Mouse (Mus musculus) heart, embryonic 13.5 days (tissue): ENCODE data around the gene Klhl28. TPM values are rescaled to one million over a fixed set of nuclear protein-coding genes. Genes with fewer than 3 reads are reported as not detected.
A peak's percentile ranks its signal among the peaks of the same experiment; 100 is the strongest.

ENCODE experiments used
- ATAC-seq: fragments of 200-750 bp; cut with Nextera tagmentation; 2 replicates; pipeline ENCODE4 v1.8.0; 2017; ENCODE audit warnings: moderate TSS enrichment; ENCODE audit not compliant: insufficient number of reproducible peaks, low FRiP score, low TSS enrichment; ENCODE audit errors: extremely low read depth
- H3K27ac ChIP-seq: fragments of 300-500 bp; sonication (generic); replicated peaks from 2 replicates; pipeline ENCODE4 v1.5.1; 2015; ENCODE audit warnings: moderate library complexity, mild to moderate bottlenecking, inconsistent platforms
- H3K27me3 ChIP-seq: fragments of 300-500 bp; sonication (generic); replicated peaks from 2 replicates; pipeline ENCODE4 v1.6.1; 2015; ENCODE audit warnings: mild to moderate bottlenecking, inconsistent platforms
- H3K36me3 ChIP-seq: fragments of 300-500 bp; sonication (generic); 2 replicates; pipeline ENCODE4 v1.6.1; 2015; ENCODE audit warnings: mild to moderate bottlenecking, inconsistent platforms
- H3K4me1 ChIP-seq: fragments of 300-500 bp; sonication (generic); 2 replicates; pipeline ENCODE4 v1.6.1; 2015; ENCODE audit warnings: inconsistent platforms
- H3K4me2 ChIP-seq: fragments of 300-500 bp; sonication (generic); 2 replicates; pipeline ENCODE4 v1.6.1; 2015; ENCODE audit warnings: inconsistent platforms, mild to moderate bottlenecking, moderate library complexity
- H3K4me3 ChIP-seq: fragments of 300-500 bp; sonication (generic); 2 replicates; pipeline ENCODE4 v1.5.1; 2015; ENCODE audit warnings: moderate library complexity, mild to moderate bottlenecking, inconsistent platforms
- H3K9ac ChIP-seq: fragments of 300-500 bp; sonication (generic); 2 replicates; pipeline ENCODE4 v1.6.1; 2015; ENCODE audit warnings: inconsistent platforms, mild to moderate bottlenecking, moderate library complexity
- H3K9me3 ChIP-seq: fragments of 300-500 bp; sonication (generic); 2 replicates; pipeline ENCODE4 v1.6.1; 2016; ENCODE audit warnings: inconsistent platforms
- WGBS: fragments of 180-500 bp; shearing (Covaris S2); methylation state at CpG from one replicate; pipeline ENCODE4 v1.1.7; 2015; ENCODE audit warnings: mixed read lengths; 5-methylcytosine and 5-hydroxymethylcytosine counted together
- polyA plus RNA-seq: library from polyadenylated mRNA; unstranded; fragments of >200 nt; fragmentation: Nextera tagmentation; extraction: Ambion mirVana; gene quantifications from 2 replicates; pipeline ENCODE4 v1.2.1, GENCODE M21; 2015

Klhl28 gene
- polyA plus RNA-seq, result 8.7 and 10.1 TPM in 2 replicates

GRCm38 (mm10) chr12:64965124-64966026 lies at the start of gene Klhl28, which contains the start of gene Togaram1:
Gene Klhl28, minus strand, starts transcription at chr12:64965534.
Gene Togaram1, plus strand, starts transcription at chr12:64965804.
- under 1% methylated on average over 45 of the region's 45 CpGs for WGBS
- peak; percentile 100 for ATAC-seq
- peak within 1 kb of the TSS; percentile 92 for H3K27ac ChIP-seq

DNA sequence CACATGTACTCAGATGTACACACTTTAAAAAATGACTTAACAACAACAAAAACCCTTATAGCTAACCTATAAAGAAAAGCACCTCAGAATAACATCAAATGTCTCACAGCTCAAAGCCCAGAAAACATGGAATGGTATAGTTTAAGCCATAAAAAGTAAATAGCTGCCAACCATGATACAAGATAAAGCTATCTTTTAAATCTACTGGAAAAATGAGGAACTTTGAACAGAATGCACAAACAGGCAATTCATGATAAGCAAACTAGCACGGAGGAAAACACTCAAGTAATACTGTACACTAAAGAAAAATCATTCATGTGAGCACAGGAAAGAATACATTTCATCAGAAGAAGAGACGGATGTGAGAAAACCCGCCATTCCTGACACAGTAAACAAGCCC lies 42.4 kb upstream of the Klhl28 start:
- Histone ChIP-seq H3K36me3 (peaks cover 83% of the 10 kb centered on the region), H3K9me3 (no peaks in the 10 kb centered on the region), H3K4me3 (no peak overlapping the region), H3K27me3 (no peaks in the 10 kb centered on the region), H3K27ac (no peak overlapping the region), H3K4me1 (no peaks in the 10 kb centered on the region), H3K4me2 (no peak overlapping the region), H3K9ac (no peak overlapping the region)
- ATAC-seq, result no peak
- 90% methylated on average over 3 of the region's 3 CpGs for WGBS

More at GRCm38 (mm10) chr12:64965124-64966026, at the start of gene Klhl28, which contains the start of gene Togaram1:
- H3K9ac ChIP-seq, result peak within 1 kb of the TSS; percentile 97
- no peaks in the 10 kb centered on the region for H3K9me3 ChIP-seq
- H3K4me2 ChIP-seq, result peak within 1 kb of the TSS; percentile 95
- no peaks in the 10 kb centered on the region for H3K27me3 ChIP-seq
- peak within 1 kb of the TSS; percentile 96 for H3K4me3 ChIP-seq
- peaks cover 2% of the 10 kb centered on the region; the same call in 1 of the 2 replicates for H3K36me3 ChIP-seq
- peaks cover 46% of the 10 kb centered on the region for H3K4me1 ChIP-seq

GRCm38 (mm10) chr12:64977518-64977917 lies 12.2 kb upstream of the Klhl28 start:
- WGBS, result 82% methylated on average over 1 of the region's 1 CpGs
- no peaks in the 10 kb centered on the region for H3K27me3 ChIP-seq
- H3K9ac ChIP-seq, result no peak overlapping the region
- no peaks in the 10 kb centered on the region for H3K9me3 ChIP-seq
- no peak overlapping the region for H3K27ac ChIP-seq
- H3K4me2 ChIP-seq, result no peak overlapping the region
- ATAC-seq, result no peak
- no peak overlapping the region for H3K4me3 ChIP-seq
- H3K4me1 ChIP-seq, result 0 out of 2 replicates have a peak, but pooled peaks cover 4% of the 10 kb centered on the region
- peaks cover 51% of the 10 kb centered on the region for H3K36me3 ChIP-seq

DNA sequence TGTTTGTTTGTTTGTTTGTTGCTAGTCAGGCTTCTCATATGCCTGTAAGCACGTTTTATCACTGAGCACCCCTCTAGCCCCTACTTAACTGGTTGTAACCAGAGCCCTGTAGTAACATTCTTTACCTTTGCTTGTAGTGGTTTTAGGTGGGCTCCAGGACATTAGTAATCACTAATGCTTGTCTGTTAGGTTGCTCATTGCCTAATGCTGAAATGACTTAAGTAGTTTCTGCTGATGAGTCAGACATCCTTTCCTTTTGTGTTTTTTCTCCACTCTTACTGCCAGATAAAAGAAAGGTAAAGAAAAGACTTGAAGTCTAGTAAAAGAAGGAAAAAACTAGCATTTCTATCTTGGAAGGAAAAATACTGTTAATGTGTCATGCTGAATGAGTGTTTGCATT lies 10.9 kb upstream of the Klhl28 start:
- H3K9me3 ChIP-seq, result no peaks in the 10 kb centered on the region
- 70% methylated on average over 1 of the region's 1 CpGs for WGBS
- no peak overlapping the region for H3K4me3 ChIP-seq
- no peak overlapping the region for H3K4me2 ChIP-seq
- H3K9ac ChIP-seq, result no peak overlapping the region
- H3K4me1 ChIP-seq, result peaks cover 14% of the 10 kb centered on the region
- H3K27ac ChIP-seq, result no peak overlapping the region
- H3K36me3 ChIP-seq, result peaks cover 47% of the 10 kb centered on the region
- H3K27me3 ChIP-seq, result no peaks in the 10 kb centered on the region
- ATAC-seq, result no peak

- Histone ChIP-seq H3K9me3 (no peaks in the 10 kb centered on the region), H3K36me3 (peaks cover 47% of the 10 kb centered on the region), H3K4me1 (peaks cover 21% of the 10 kb centered on the region), H3K4me2 (no peak overlapping the region), H3K9ac (no peak overlapping the region), H3K27me3 (no peaks in the 10 kb centered on the region), H3K27ac (no peak overlapping the region), H3K4me3 (no peak overlapping the region)
- 62% methylated on average over 6 of the region's 6 CpGs for WGBS
- ATAC-seq, result no peak
Observed at GRCm38 (mm10) chr12:64975558-64975957, 10.2 kb upstream of the Klhl28 start.

DNA sequence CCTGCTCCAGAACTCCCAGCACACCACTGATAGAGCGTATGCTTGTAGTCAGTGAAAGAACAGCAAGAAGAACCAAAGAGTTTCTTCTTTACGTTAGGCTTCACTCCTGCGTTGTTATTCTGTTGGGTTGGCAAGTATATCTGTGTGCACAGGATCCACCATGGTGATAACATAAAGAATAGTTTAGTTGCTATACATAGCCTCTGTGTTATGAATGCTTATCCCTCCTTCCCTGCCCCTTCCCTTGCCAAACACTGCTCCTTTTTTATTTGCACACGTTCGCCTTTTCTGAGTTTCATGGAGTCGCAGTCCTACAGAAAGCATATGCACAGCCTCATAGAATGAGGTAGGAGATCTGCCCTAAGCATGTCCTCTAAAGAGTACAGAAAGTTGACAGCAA lies 6.7 kb upstream of the Klhl28 start:
- Histone ChIP-seq H3K9ac (no peak overlapping the region), H3K9me3 (no peaks in the 10 kb centered on the region), H3K36me3 (peaks cover 19% of the 10 kb centered on the region; the same call in 1 of the 2 replicates), H3K27me3 (no peaks in the 10 kb centered on the region), H3K27ac (no peak overlapping the region; the same call in 1 of the 2 replicates), H3K4me1 (peaks cover 44% of the 10 kb centered on the region), H3K4me2 (peak overlapping the region; percentile 12), H3K4me3 (peak overlapping the region; percentile 3; the same call in 1 of the 2 replicates)
- no peak for ATAC-seq
- 59% methylated on average over 6 of the region's 6 CpGs for WGBS

DNA sequence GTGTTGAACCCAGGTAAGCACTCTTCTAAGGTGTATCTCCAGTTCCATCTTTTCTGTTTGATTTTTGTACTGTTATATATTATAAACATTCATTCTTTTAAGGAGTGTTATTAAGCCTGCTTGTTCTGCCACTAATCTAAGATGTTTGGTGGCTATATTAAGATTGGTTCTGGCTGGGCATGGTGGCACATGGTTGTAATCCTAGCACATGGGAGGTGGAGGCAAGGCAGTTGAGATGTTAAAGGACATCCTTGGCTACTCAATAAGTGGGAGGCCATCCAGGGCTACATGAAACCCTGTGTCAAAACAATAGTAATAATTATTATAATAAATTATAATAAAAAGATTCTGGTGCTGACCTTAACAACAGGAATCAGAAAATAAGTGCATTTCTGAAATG lies 6.1 kb upstream of the Klhl28 start:
- Histone ChIP-seq H3K4me3 (no peak overlapping the region), H3K4me1 (peaks cover 51% of the 10 kb centered on the region), H3K9ac (no peak overlapping the region), H3K36me3 (peaks cover 13% of the 10 kb centered on the region; the same call in 1 of the 2 replicates), H3K27me3 (no peaks in the 10 kb centered on the region), H3K4me2 (peak overlapping the region; percentile 33; the same call in 1 of the 2 replicates), H3K27ac (no peak overlapping the region), H3K9me3 (no peaks in the 10 kb centered on the region)
- ATAC-seq, result no peak

DNA sequence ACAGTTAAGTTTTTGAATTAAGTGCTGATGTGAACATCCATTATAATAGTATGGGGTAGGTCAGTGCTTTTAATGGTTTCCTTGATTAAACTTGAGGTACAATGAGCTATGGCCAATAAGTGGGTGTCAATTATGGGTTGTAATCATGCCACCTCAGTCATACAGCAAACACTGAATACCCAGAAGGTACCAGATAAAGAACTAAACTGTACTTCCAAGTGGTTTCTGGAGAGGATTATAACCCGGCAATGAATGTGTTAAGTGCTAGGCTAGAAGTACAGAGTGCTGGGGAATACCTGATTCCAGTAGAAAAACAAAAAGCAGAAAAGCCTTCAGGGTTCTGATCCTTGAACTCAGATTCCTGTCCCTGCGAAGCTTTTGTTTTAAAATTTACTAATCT lies 2.7 kb upstream of the Klhl28 start:
- WGBS, result 4% methylated on average over 2 of the region's 2 CpGs
- Histone ChIP-seq H3K9me3 (no peaks in the 10 kb centered on the region), H3K27ac (no peak overlapping the region), H3K36me3 (peaks cover 11% of the 10 kb centered on the region; the same call in 1 of the 2 replicates), H3K4me3 (peak overlapping the region; percentile 96), H3K4me2 (peak overlapping the region; percentile 95), H3K9ac (peak overlapping the region; percentile 97), H3K4me1 (peaks cover 62% of the 10 kb centered on the region), H3K27me3 (no peaks in the 10 kb centered on the region)
- ATAC-seq, result no peak

DNA sequence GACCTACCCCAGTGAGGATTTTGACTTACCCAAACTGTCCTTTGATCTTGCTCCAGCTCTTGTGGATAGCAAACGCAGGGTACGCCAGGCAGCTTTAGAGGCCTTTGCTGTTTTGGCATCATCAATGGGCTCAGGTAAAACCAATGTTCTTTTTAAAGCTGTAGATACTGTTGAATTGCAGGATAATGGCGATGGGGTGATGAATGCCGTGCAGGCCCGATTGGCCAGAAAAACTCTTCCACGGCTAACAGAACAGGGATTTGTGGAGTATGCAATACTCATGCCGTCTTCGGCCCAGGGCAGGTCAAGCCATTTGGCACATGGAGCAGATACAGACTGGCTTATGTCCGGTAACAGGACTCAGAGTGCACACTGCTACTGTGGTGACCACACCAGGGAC lies 2.1 kb upstream of the Klhl28 start:
- peaks cover 62% of the 10 kb centered on the region for H3K4me1 ChIP-seq
- H3K27ac ChIP-seq, result peak overlapping the region; percentile 92
- H3K9me3 ChIP-seq, result no peaks in the 10 kb centered on the region
- ATAC-seq, result no peak
- H3K9ac ChIP-seq, result peak overlapping the region; percentile 97
- under 1% methylated on average over 9 of the region's 9 CpGs for WGBS
- no peaks in the 10 kb centered on the region for H3K27me3 ChIP-seq
- H3K36me3 ChIP-seq, result peaks cover 11% of the 10 kb centered on the region; the same call in 1 of the 2 replicates
- H3K4me3 ChIP-seq, result peak overlapping the region; percentile 96
- peak overlapping the region; percentile 95 for H3K4me2 ChIP-seq

DNA sequence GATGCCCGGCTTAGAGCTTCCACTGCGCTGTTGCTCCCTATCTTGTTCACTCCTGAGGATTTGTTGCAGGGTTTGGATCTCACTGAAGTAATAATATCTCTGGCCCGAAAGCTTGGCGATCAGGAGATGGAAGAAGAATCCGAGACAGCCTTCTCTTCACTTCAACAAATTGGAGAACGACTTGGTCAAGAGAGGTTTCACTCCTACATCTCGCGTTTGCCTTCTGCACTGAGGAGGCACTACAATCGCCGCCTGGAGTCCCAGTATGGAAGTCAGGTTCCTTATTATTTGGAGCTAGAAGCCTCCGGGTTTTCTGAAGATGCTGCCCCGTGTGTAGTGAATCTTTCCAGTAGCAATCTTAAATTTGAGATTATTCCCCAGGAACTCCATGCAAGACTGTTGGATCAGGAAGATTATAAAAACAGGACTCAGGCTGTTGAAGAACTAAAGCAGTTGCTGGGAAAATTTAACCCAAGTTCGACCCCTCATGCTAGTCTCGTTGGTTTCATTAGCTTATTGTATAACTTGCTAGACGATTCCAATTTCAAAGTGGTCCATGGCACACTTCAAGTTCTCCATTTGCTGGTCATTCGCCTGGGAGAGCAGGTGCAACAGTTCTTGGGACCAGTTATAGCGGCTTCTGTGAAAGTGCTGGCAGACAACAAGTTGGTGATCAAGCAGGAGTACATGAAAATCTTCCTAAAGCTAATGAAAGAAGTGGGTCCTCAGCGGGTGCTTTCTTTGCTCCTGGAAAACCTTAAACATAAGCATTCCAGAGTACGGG lies 1.5 kb upstream of the Klhl28 start:
- 3% methylated on average over 19 of the region's 19 CpGs for WGBS
- H3K9ac ChIP-seq, result peak overlapping the region; percentile 97

DNA sequence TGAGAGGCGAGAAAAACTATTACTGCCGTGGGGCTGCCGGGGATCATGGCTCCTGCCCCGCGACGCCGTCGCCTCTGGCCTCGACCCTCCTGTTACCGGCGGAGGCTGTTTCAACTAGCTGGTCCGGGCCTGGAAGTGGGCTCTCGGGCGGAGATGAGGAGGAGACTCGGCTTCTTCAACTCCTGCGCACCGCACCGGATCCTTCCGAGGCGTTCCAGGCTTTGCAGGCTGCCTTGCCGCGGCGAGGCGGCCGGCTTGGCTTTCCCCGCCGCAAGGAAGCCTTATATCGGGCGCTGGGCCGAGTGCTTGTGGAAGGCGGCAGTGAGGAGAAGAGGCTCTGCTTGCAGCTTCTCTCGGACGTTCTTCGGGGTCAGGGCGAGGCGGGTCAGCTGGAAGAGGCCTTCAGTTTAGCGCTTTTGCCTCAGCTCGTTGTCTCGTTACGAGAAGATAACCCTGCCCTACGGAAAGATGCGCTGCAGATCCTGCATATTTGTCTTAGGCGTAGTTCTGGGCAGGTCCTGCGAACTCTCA lies 832 bp upstream of the Klhl28 start:
- WGBS, result under 1% methylated on average over 44 of the region's 44 CpGs
- peak overlapping the region; percentile 97 for H3K9ac ChIP-seq
- H3K4me1 ChIP-seq, result peaks cover 51% of the 10 kb centered on the region
- H3K36me3 ChIP-seq, result peaks cover 8% of the 10 kb centered on the region; the same call in 1 of the 2 replicates
- peak overlapping the region; percentile 95 for H3K4me2 ChIP-seq
- peak overlapping the region; percentile 92 for H3K27ac ChIP-seq
- ATAC-seq, result peak; percentile 11
- H3K4me3 ChIP-seq, result peak overlapping the region; percentile 96
- no peaks in the 10 kb centered on the region for H3K9me3 ChIP-seq
- H3K27me3 ChIP-seq, result no peaks in the 10 kb centered on the region

More for the DNA sequence above, 1.5 kb upstream of the Klhl28 start:
- ATAC-seq, result no peak
- Histone ChIP-seq H3K36me3 (peaks cover 11% of the 10 kb centered on the region; the same call in 1 of the 2 replicates), H3K27me3 (no peaks in the 10 kb centered on the region), H3K9me3 (no peaks in the 10 kb centered on the region), H3K4me3 (peak overlapping the region; percentile 96), H3K4me2 (peak overlapping the region; percentile 95), H3K27ac (peak overlapping the region; percentile 92), H3K4me1 (peaks cover 57% of the 10 kb centered on the region)
